Mouse (Mus musculus) lung, embryonic 14.5 days (tissue): ENCODE data around the gene Tsc22d4. TPM values are rescaled to one million over a fixed set of nuclear protein-coding genes. Genes with fewer than 3 reads are reported as not detected.

Experiments used
- ATAC-seq: fragments of 200-750 bp; cut with Nextera tagmentation; 2 replicates; pipeline ENCODE4 v1.8.0; 2017; ENCODE audit warnings: mild to moderate bottlenecking, moderate TSS enrichment, moderate library complexity; ENCODE audit not compliant: insufficient read depth
- DNase-seq: peaks from one replicate; pipeline ENCODE4 v3.0.0-alpha.2; 2015
- H3K27ac ChIP-seq: fragments of 300-500 bp; sonication (generic); 2 replicates; pipeline ENCODE4 v1.5.1; 2014; ENCODE audit warnings: low read depth, mild to moderate bottlenecking, moderate library complexity
- H3K27me3 ChIP-seq: fragments of 300-500 bp; sonication (generic); 2 replicates; pipeline ENCODE4 v1.6.1; 2014; ENCODE audit warnings: low read length, control low read depth; ENCODE audit not compliant: insufficient read depth
- H3K36me3 ChIP-seq: fragments of 300-500 bp; sonication (generic); 2 replicates; pipeline ENCODE4 v1.6.1; 2014; ENCODE audit warnings: control low read depth; ENCODE audit not compliant: insufficient read depth
- H3K4me1 ChIP-seq: fragments of 300-500 bp; sonication (generic); 2 replicates; pipeline ENCODE4 v1.6.1; 2014; ENCODE audit warnings: antibody characterized with exemption, control low read depth; ENCODE audit not compliant: insufficient read depth
- H3K4me2 ChIP-seq: fragments of 300-500 bp; sonication (generic); 2 replicates; pipeline ENCODE4 v1.6.1; 2014; ENCODE audit warnings: mild to moderate bottlenecking
- H3K4me3 ChIP-seq: fragments of 300-500 bp; sonication (generic); 2 replicates; pipeline ENCODE4 v1.5.1; 2014; ENCODE audit warnings: low read depth, low read length
- H3K9ac ChIP-seq: fragments of 300-500 bp; sonication (generic); 2 replicates; pipeline ENCODE4 v1.6.1; 2014
- H3K9me3 ChIP-seq: fragments of 300-500 bp; sonication (generic); 2 replicates; pipeline ENCODE4 v1.6.1; 2016; ENCODE audit warnings: low read depth, low read length, control low read depth
- CTCF ChIP-seq: IDR thresholded peaks from 2 replicates; pipeline ENCODE4 v1.5.1; 2016; ENCODE audit warnings: antibody characterized with exemption, low read depth
- WGBS: fragments of 180-500 bp; shearing (Covaris S2); extraction: QIAGEN DNeasy Blood & Tissue Kit; methylation state at CpG from one replicate; pipeline ENCODE4 v1.1.7; 2014; 5-methylcytosine and 5-hydroxymethylcytosine counted together
- polyA plus RNA-seq: library from polyadenylated mRNA; unstranded; fragments of >200 nt; fragmentation: Nextera tagmentation; extraction: Ambion mirVana; gene quantifications from 2 replicates; pipeline ENCODE4 v1.2.1, GENCODE M21; 2014

Gene Tsc22d4
- polyA plus RNA-seq, 1 experiment from 2014 or later, result 127 TPM

- Histone ChIP-seq H3K4me2 (peak overlapping the region; percentile 97), H3K4me1 (peaks cover 22% of the 10 kb centered on the region), H3K9me3 (no peaks in the 10 kb centered on the region), H3K4me3 (peak overlapping the region; percentile 85), H3K27ac (peak overlapping the region; percentile 98), H3K9ac (peak overlapping the region; percentile 95), H3K36me3 (peaks cover 36% of the 10 kb centered on the region), H3K27me3 (no peaks in the 10 kb centered on the region)
- DNase-seq (peak; percentile 100), ATAC-seq (peak; percentile 80)
- no peak for TF ChIP-seq CTCF
- under 1% methylated on average over 79 of the region's 79 CpGs for WGBS
Measured at GRCm38 (mm10) chr5:137786109-137786942, 40.8 kb downstream of the Tsc22d4 start.

- WGBS, result under 1% methylated on average over 48 of the region's 48 CpGs
- peaks cover 26% of the 10 kb centered on the region for H3K36me3 ChIP-seq
- H3K4me3 ChIP-seq, result peak within 1 kb of the TSS; percentile 85
- no peaks in the 10 kb centered on the region for H3K9me3 ChIP-seq
- peaks cover 22% of the 10 kb centered on the region for H3K4me1 ChIP-seq
- peak within 1 kb of the TSS; percentile 95 for H3K9ac ChIP-seq
- peak within 1 kb of the TSS; percentile 97 for H3K4me2 ChIP-seq
- ATAC-seq (peak; percentile 68), DNase-seq (peak; percentile 99)
- TF ChIP-seq CTCF, result peak; percentile 86
- peak within 1 kb of the TSS; percentile 98 for H3K27ac ChIP-seq
- H3K27me3 ChIP-seq, result no peaks in the 10 kb centered on the region
Measured at GRCm38 (mm10) chr5:137787151-137787928, 41.8 kb downstream of the Tsc22d4 start, which contains the start of the genes Mepce and Zcwpw1. Gene Mepce, minus strand, starts transcription at chr5:137787655. Gene Zcwpw1, plus strand, starts transcription at chr5:137787798.

- ATAC-seq, result no peak
Measured at GRCm38 (mm10) chr5:137788171-137788570, 42.6 kb downstream of the Tsc22d4 start.

GRCm38 (mm10) chr5:137788946-137789531, 43.5 kb downstream of the Tsc22d4 start:
- DNase-seq (no peak), ATAC-seq (no peak)
- WGBS, result 98% methylated on average over 2 of the region's 2 CpGs
- H3K4me3 ChIP-seq, result no peak overlapping the region
- H3K36me3 ChIP-seq, result peaks cover 9% of the 10 kb centered on the region
- H3K27ac ChIP-seq, result no peak overlapping the region
- peaks cover 11% of the 10 kb centered on the region for H3K4me1 ChIP-seq
- H3K4me2 ChIP-seq, result no peak overlapping the region
- H3K9me3 ChIP-seq, result no peaks in the 10 kb centered on the region
- no peak for TF ChIP-seq CTCF
- no peak overlapping the region for H3K9ac ChIP-seq
- no peaks in the 10 kb centered on the region for H3K27me3 ChIP-seq

More at GRCm38 (mm10) chr5:137788171-137788570, 42.6 kb downstream of the Tsc22d4 start:
- Histone ChIP-seq H3K4me3 (peak overlapping the region; percentile 85), H3K27ac (no peak overlapping the region), H3K27me3 (no peaks in the 10 kb centered on the region), H3K9ac (peak overlapping the region; percentile 9; the same call in 1 of the 2 replicates), H3K36me3 (peaks cover 17% of the 10 kb centered on the region), H3K4me2 (peak overlapping the region; percentile 97), H3K9me3 (no peaks in the 10 kb centered on the region), H3K4me1 (peaks cover 20% of the 10 kb centered on the region)
- TF ChIP-seq CTCF, result no peak
- WGBS, result 68% methylated on average over 24 of the region's 24 CpGs
- DNase-seq, result no peak

- H3K4me2 ChIP-seq, result no peak overlapping the region
- H3K9ac ChIP-seq, result no peak overlapping the region
- no peaks in the 10 kb centered on the region for H3K4me1 ChIP-seq
- ATAC-seq (no peak), DNase-seq (peak; percentile 54)
- peak; percentile 54 for TF ChIP-seq CTCF
- no peak overlapping the region for H3K4me3 ChIP-seq
- no peaks in the 10 kb centered on the region for H3K9me3 ChIP-seq
- no peaks in the 10 kb centered on the region for H3K27me3 ChIP-seq
- no peaks in the 10 kb centered on the region for H3K36me3 ChIP-seq
- H3K27ac ChIP-seq, result no peak overlapping the region
Measured at GRCm38 (mm10) chr5:137791553-137791952, 46.0 kb downstream of the Tsc22d4 start.

GRCm38 (mm10) chr5:137796606-137797005, 51.1 kb downstream of the Tsc22d4 start:
- 76% methylated on average over 3 of the region's 3 CpGs for WGBS

More at GRCm38 (mm10) chr5:137796606-137797005, 51.1 kb downstream of the Tsc22d4 start:
- Histone ChIP-seq H3K4me2 (no peak overlapping the region), H3K27me3 (no peaks in the 10 kb centered on the region), H3K9ac (no peak overlapping the region), H3K4me3 (no peak overlapping the region), H3K9me3 (no peaks in the 10 kb centered on the region), H3K27ac (no peak overlapping the region), H3K4me1 (no peaks in the 10 kb centered on the region), H3K36me3 (no peaks in the 10 kb centered on the region)
- TF ChIP-seq CTCF, result no peak
- no peak for DNase-seq
- ATAC-seq, result no peak
